Mouse (Mus musculus) lung, embryonic 15.5 days (tissue): ENCODE data around the gene Spsb3. TPM values are rescaled to one million over a fixed set of nuclear protein-coding genes. Genes with fewer than 3 reads are reported as not detected.
A peak's percentile ranks its signal among the peaks of the same experiment; 100 is the strongest.

Source experiments
- ATAC-seq: fragments of 200-750 bp; cut with Nextera tagmentation; 2 replicates; pipeline ENCODE4 v1.8.0; 2017; ENCODE audit warnings: moderate number of reproducible peaks, borderline replicate concordance; ENCODE audit not compliant: low FRiP score, low TSS enrichment; ENCODE audit errors: extremely low read depth
- H3K27ac ChIP-seq: fragments of 300-500 bp; sonication (generic); 2 replicates; pipeline ENCODE4 v1.5.1; 2015; ENCODE audit warnings: moderate library complexity, mild to moderate bottlenecking, inconsistent platforms
- H3K27me3 ChIP-seq: fragments of 300-500 bp; sonication (generic); 2 replicates; pipeline ENCODE4 v1.6.1; 2015; ENCODE audit warnings: inconsistent platforms
- H3K36me3 ChIP-seq: fragments of 300-500 bp; sonication (generic); 2 replicates; pipeline ENCODE4 v1.6.1; 2015; ENCODE audit warnings: inconsistent platforms
- H3K4me1 ChIP-seq: fragments of 300-500 bp; sonication (generic); 2 replicates; pipeline ENCODE4 v1.6.1; 2015; ENCODE audit warnings: inconsistent platforms
- H3K4me2 ChIP-seq: fragments of 300-500 bp; sonication (generic); 2 replicates; pipeline ENCODE4 v1.6.1; 2015; ENCODE audit warnings: inconsistent platforms, mild to moderate bottlenecking, moderate library complexity
- H3K4me3 ChIP-seq: fragments of 300-500 bp; sonication (generic); 2 replicates; pipeline ENCODE4 v1.5.1; 2015; ENCODE audit warnings: mild to moderate bottlenecking, inconsistent platforms
- H3K9ac ChIP-seq: fragments of 300-500 bp; sonication (generic); 2 replicates; pipeline ENCODE4 v1.6.1; 2015; ENCODE audit warnings: inconsistent platforms
- H3K9me3 ChIP-seq: fragments of 300-500 bp; sonication (generic); 2 replicates; pipeline ENCODE4 v1.6.1; 2016; ENCODE audit warnings: inconsistent platforms
- WGBS: fragments of 180-500 bp; shearing (Covaris S2); methylation state at CpG from one replicate; pipeline ENCODE4 v1.1.7; 2015; 5-methylcytosine and 5-hydroxymethylcytosine counted together
- polyA plus RNA-seq: library from polyadenylated mRNA; unstranded; fragments of >200 nt; fragmentation: Nextera tagmentation; extraction: Ambion mirVana; gene quantifications from 2 replicates; pipeline ENCODE4 v1.2.1, GENCODE M21; 2015

Gene Spsb3
- polyA plus RNA-seq, result 41.7 and 44.2 TPM in 2 replicates

GRCm38 (mm10) chr17:24886134-24886931 is at the start of gene Spsb3, which contains the start of gene Nubp2:
Spsb3 (plus strand) TSS chr17:24886643.
Nubp2 (minus strand) TSS chr17:24886349.
- H3K27ac ChIP-seq, result peak within 1 kb of the TSS; percentile 46
- ATAC-seq, result peak; percentile 96
- peak within 1 kb of the TSS; percentile 89 for H3K9ac ChIP-seq
- H3K9me3 ChIP-seq, result no peaks in the 10 kb centered on the region
- no peaks in the 10 kb centered on the region for H3K27me3 ChIP-seq
- H3K4me2 ChIP-seq, result peak within 1 kb of the TSS; percentile 87
- H3K4me3 ChIP-seq, result peak within 1 kb of the TSS; percentile 97
- H3K36me3 ChIP-seq, result peaks cover 13% of the 10 kb centered on the region
- H3K4me1 ChIP-seq, result peaks cover 24% of the 10 kb centered on the region
- WGBS, result under 1% methylated on average over 69 of the region's 69 CpGs

GRCm38 (mm10) chr17:24839842-24840241 is 46.6 kb upstream of the Spsb3 start, which contains the start of gene Hagh:
Hagh (plus strand) TSS chr17:24840143.
- peaks cover 5% of the 10 kb centered on the region; the same call in 1 of the 2 replicates for H3K27me3 ChIP-seq
- no peaks in the 10 kb centered on the region for H3K9me3 ChIP-seq

GRCm38 (mm10) chr17:24840341-24840740 is 46.1 kb upstream of the Spsb3 start:
- H3K9ac ChIP-seq, result no peak overlapping the region
- ATAC-seq, result no peak
- WGBS, result 51% methylated on average over 5 of the region's 5 CpGs
- H3K4me3 ChIP-seq, result no peak overlapping the region
- no peak overlapping the region for H3K27ac ChIP-seq
- H3K4me2 ChIP-seq, result no peak overlapping the region
- no peaks in the 10 kb centered on the region for H3K4me1 ChIP-seq
- H3K36me3 ChIP-seq, result no peaks in the 10 kb centered on the region
- peaks cover 5% of the 10 kb centered on the region; the same call in 1 of the 2 replicates for H3K27me3 ChIP-seq
- H3K9me3 ChIP-seq, result no peaks in the 10 kb centered on the region

More at GRCm38 (mm10) chr17:24839842-24840241, 46.6 kb upstream of the Spsb3 start, which contains the start of gene Hagh:
- Histone ChIP-seq H3K27ac (no peak within 1 kb of the TSS), H3K4me1 (no peaks in the 10 kb centered on the region), H3K9ac (no peak within 1 kb of the TSS), H3K36me3 (no peaks in the 10 kb centered on the region), H3K4me2 (no peak within 1 kb of the TSS), H3K4me3 (no peak within 1 kb of the TSS)
- WGBS, result 56% methylated on average over 8 of the region's 8 CpGs
- no peak for ATAC-seq

GRCm38 (mm10) chr17:24841133-24841532 is 45.3 kb upstream of the Spsb3 start:
- Histone ChIP-seq H3K27me3 (peaks cover 5% of the 10 kb centered on the region; the same call in 1 of the 2 replicates), H3K9ac (no peak overlapping the region), H3K4me1 (no peaks in the 10 kb centered on the region), H3K4me3 (no peak overlapping the region), H3K27ac (no peak overlapping the region), H3K9me3 (no peaks in the 10 kb centered on the region), H3K36me3 (no peaks in the 10 kb centered on the region), H3K4me2 (no peak overlapping the region)
- 46% methylated on average over 4 of the region's 4 CpGs for whole genome bisulfite sequencing
- ATAC-seq, result no peak

GRCm38 (mm10) chr17:24842631-24843030 is 43.8 kb upstream of the Spsb3 start:
- no peak overlapping the region for H3K4me3 ChIP-seq
- no peak overlapping the region for H3K9ac ChIP-seq
- H3K27me3 ChIP-seq, result peaks cover 5% of the 10 kb centered on the region; the same call in 1 of the 2 replicates
- H3K9me3 ChIP-seq, result no peaks in the 10 kb centered on the region
- H3K36me3 ChIP-seq, result no peaks in the 10 kb centered on the region
- no peak overlapping the region for H3K4me2 ChIP-seq
- H3K27ac ChIP-seq, result no peak overlapping the region
- WGBS, result 47% methylated on average over 2 of the region's 2 CpGs
- no peaks in the 10 kb centered on the region for H3K4me1 ChIP-seq
- no peak for ATAC-seq

- H3K36me3 ChIP-seq, result no peaks in the 10 kb centered on the region
- H3K4me3 ChIP-seq, result no peak overlapping the region
- WGBS, result 48% methylated on average over 9 of the region's 9 CpGs
- H3K27ac ChIP-seq, result no peak overlapping the region
- peaks cover 7% of the 10 kb centered on the region for H3K4me1 ChIP-seq
- peaks cover 5% of the 10 kb centered on the region; the same call in 1 of the 2 replicates for H3K27me3 ChIP-seq
- ATAC-seq, result no peak
- H3K4me2 ChIP-seq, result no peak overlapping the region
- H3K9ac ChIP-seq, result no peak overlapping the region
- no peaks in the 10 kb centered on the region for H3K9me3 ChIP-seq
Measured at GRCm38 (mm10) chr17:24844525-24844924, 41.9 kb upstream of the Spsb3 start.

- ATAC-seq, result no peak
- Histone ChIP-seq H3K27ac (no peak overlapping the region), H3K9me3 (no peaks in the 10 kb centered on the region), H3K4me2 (no peak overlapping the region), H3K4me3 (no peak overlapping the region), H3K36me3 (no peaks in the 10 kb centered on the region), H3K4me1 (peaks cover 11% of the 10 kb centered on the region), H3K9ac (no peak overlapping the region), H3K27me3 (peaks cover 9% of the 10 kb centered on the region; the same call in 1 of the 2 replicates)
- WGBS, result 96% methylated on average over 1 of the region's 1 CpGs
Measured at GRCm38 (mm10) chr17:24847386-24847785, 39.1 kb upstream of the Spsb3 start.

- H3K4me3 ChIP-seq, result peak overlapping the region; percentile 75; the same call in 1 of the 2 replicates
- H3K36me3 ChIP-seq, result 0 out of 2 replicates have a peak, but pooled peaks cover 2% of the 10 kb centered on the region
- no peak overlapping the region for H3K27ac ChIP-seq
- H3K4me1 ChIP-seq, result peaks cover 11% of the 10 kb centered on the region
- ATAC-seq, result no peak
- peaks cover 9% of the 10 kb centered on the region; the same call in 1 of the 2 replicates for H3K27me3 ChIP-seq
- H3K9ac ChIP-seq, result no peak overlapping the region; the same call in 1 of the 2 replicates
- H3K4me2 ChIP-seq, result peak overlapping the region; percentile 82
- H3K9me3 ChIP-seq, result no peaks in the 10 kb centered on the region
Measured at GRCm38 (mm10) chr17:24848600-24849031, 37.8 kb upstream of the Spsb3 start.

GRCm38 (mm10) chr17:24849733-24850064 is 36.7 kb upstream of the Spsb3 start:
- H3K9me3 ChIP-seq, result no peaks in the 10 kb centered on the region
- 0 out of 2 replicates have a peak, but pooled peaks cover 3% of the 10 kb centered on the region for H3K36me3 ChIP-seq
- ATAC-seq, result peak; percentile 56
- peaks cover 9% of the 10 kb centered on the region; the same call in 1 of the 2 replicates for H3K27me3 ChIP-seq
- H3K4me1 ChIP-seq, result peaks cover 11% of the 10 kb centered on the region
- peak overlapping the region; percentile 74 for H3K9ac ChIP-seq
- peak overlapping the region; percentile 93 for H3K27ac ChIP-seq
- WGBS, result 0% methylated on average over 21 of the region's 21 CpGs
- peak overlapping the region; percentile 75 for H3K4me3 ChIP-seq
- H3K4me2 ChIP-seq, result peak overlapping the region; percentile 82

- Histone ChIP-seq H3K4me1 (peaks cover 11% of the 10 kb centered on the region), H3K9ac (peak within 1 kb of the TSS; percentile 74), H3K9me3 (no peaks in the 10 kb centered on the region), H3K27ac (peak within 1 kb of the TSS; percentile 93), H3K27me3 (peaks cover 9% of the 10 kb centered on the region; the same call in 1 of the 2 replicates), H3K36me3 (0 out of 2 replicates have a peak, but pooled peaks cover 3% of the 10 kb centered on the region), H3K4me2 (peak within 1 kb of the TSS; percentile 82), H3K4me3 (peak within 1 kb of the TSS; percentile 75)
- 0% methylated on average over 58 of the region's 58 CpGs for WGBS
- ATAC-seq, result peak; percentile 99
Measured at GRCm38 (mm10) chr17:24850065-24850772, 36.2 kb upstream of the Spsb3 start, which contains the start of gene Fahd1. Fahd1 (minus strand) TSS chr17:24850364.

GRCm38 (mm10) chr17:24850773-24851127 is 35.7 kb upstream of the Spsb3 start:
- WGBS, result 2% methylated on average over 20 of the region's 20 CpGs
- Histone ChIP-seq H3K4me3 (peak overlapping the region; percentile 75), H3K4me2 (peak overlapping the region; percentile 82), H3K4me1 (peaks cover 11% of the 10 kb centered on the region), H3K9me3 (no peaks in the 10 kb centered on the region), H3K27me3 (peaks cover 9% of the 10 kb centered on the region; the same call in 1 of the 2 replicates), H3K27ac (0 out of 2 replicates have a peak overlapping the region, but pooled peaks have one; percentile 16), H3K36me3 (0 out of 2 replicates have a peak, but pooled peaks cover 3% of the 10 kb centered on the region), H3K9ac (peak overlapping the region; percentile 41)
- ATAC-seq, result no peak
